Mouse (Mus musculus) embryonic facial prominence, embryonic 10.5 days (tissue): Measurements from ENCODE around the gene Arsk. TPM values are rescaled to one million over a fixed set of nuclear protein-coding genes. Genes with fewer than 3 reads are reported as not detected.

Experiments
- DNase-seq: peaks from one replicate; pipeline ENCODE4 v3.0.0-alpha.2; 2017; ENCODE audit warnings: low spot score
- H3K27ac ChIP-seq: fragments of 300-500 bp; sonication (generic); replicated peaks from 2 replicates; pipeline ENCODE4 v1.5.1; 2016; ENCODE audit warnings: mild to moderate bottlenecking
- H3K27me3 ChIP-seq: fragments of 300-500 bp; sonication (generic); replicated peaks from 2 replicates; pipeline ENCODE4 v1.6.1; 2016; ENCODE audit warnings: low read depth, mild to moderate bottlenecking; ENCODE audit not compliant: poor library complexity, severe bottlenecking
- H3K36me3 ChIP-seq: fragments of 300-500 bp; sonication (generic); replicated peaks from 2 replicates; pipeline ENCODE4 v1.6.1; 2016; ENCODE audit warnings: mild to moderate bottlenecking, moderate library complexity
- H3K4me1 ChIP-seq: fragments of 300-500 bp; sonication (generic); 2 replicates; pipeline ENCODE4 v1.6.1; 2016
- H3K4me3 ChIP-seq: fragments of 300-500 bp; sonication (generic); 2 replicates; pipeline ENCODE4 v1.5.1; 2016; ENCODE audit warnings: mild to moderate bottlenecking, moderate library complexity
- H3K9me3 ChIP-seq: fragments of 300-500 bp; sonication (generic); 2 replicates; pipeline ENCODE4 v1.6.1; 2016; ENCODE audit warnings: mild to moderate bottlenecking
- WGBS: fragments of 180-500 bp; shearing (Covaris S2); methylation state at CpG from one replicate; pipeline ENCODE4 v1.1.7; 2016; 5-methylcytosine and 5-hydroxymethylcytosine counted together
- polyA plus RNA-seq: library from polyadenylated mRNA; unstranded; fragments of >200 nt; fragmentation: Nextera tagmentation; extraction: Ambion mirVana; gene quantifications from 2 replicates; pipeline ENCODE4 v1.2.1, GENCODE M21; 2016

Arsk gene
- polyA plus RNA-seq, 1 experiment from 2014 or later, result 5.3 TPM

- 86% methylated on average over 3 of the region's 3 CpGs for WGBS
- H3K9me3 ChIP-seq, result no peaks in the 10 kb centered on the region
- no peak for DNase-seq
Observed at GRCm38 (mm10) chr13:76062126-76062525, 36.3 kb downstream of the Arsk start.

GRCm38 (mm10) chr13:76059591-76059990 is 38.9 kb downstream of the Arsk start:
- H3K36me3 ChIP-seq, result peaks cover 9% of the 10 kb centered on the region
- DNase-seq, result no peak
- peaks cover 23% of the 10 kb centered on the region for H3K4me1 ChIP-seq
- no peak overlapping the region for H3K4me3 ChIP-seq
- no peak overlapping the region for H3K27ac ChIP-seq
- H3K9me3 ChIP-seq, result no peaks in the 10 kb centered on the region
- WGBS, result 91% methylated on average over 4 of the region's 4 CpGs
- H3K27me3 ChIP-seq, result peaks cover 43% of the 10 kb centered on the region

More at GRCm38 (mm10) chr13:76062126-76062525, 36.3 kb downstream of the Arsk start:
- peaks cover 24% of the 10 kb centered on the region for H3K36me3 ChIP-seq
- H3K4me3 ChIP-seq, result no peak overlapping the region
- H3K27ac ChIP-seq, result no peak overlapping the region
- H3K4me1 ChIP-seq, result peaks cover 9% of the 10 kb centered on the region
- H3K27me3 ChIP-seq, result peaks cover 17% of the 10 kb centered on the region

- Histone ChIP-seq H3K9me3 (no peaks in the 10 kb centered on the region), H3K4me1 (peaks cover 18% of the 10 kb centered on the region), H3K4me3 (no peak overlapping the region; the same call in 1 of the 2 replicates), H3K27ac (no peak overlapping the region), H3K27me3 (peaks cover 59% of the 10 kb centered on the region), H3K36me3 (peaks cover 5% of the 10 kb centered on the region)
- WGBS, result 71% methylated on average over 10 of the region's 10 CpGs
- peak; percentile 10 for DNase-seq
Observed at GRCm38 (mm10) chr13:76057267-76058069, 41.0 kb downstream of the Arsk start.

- peak within 1 kb of the TSS; percentile 65 for H3K27ac ChIP-seq
- H3K9me3 ChIP-seq, result no peaks in the 10 kb centered on the region
- H3K4me3 ChIP-seq, result peak within 1 kb of the TSS; percentile 66
- H3K36me3 ChIP-seq, result no peaks in the 10 kb centered on the region
- 11% methylated on average over 10 of the region's 10 CpGs for WGBS
- no peak for DNase-seq
- peaks cover 18% of the 10 kb centered on the region for H3K4me1 ChIP-seq
- peaks cover 59% of the 10 kb centered on the region for H3K27me3 ChIP-seq
Observed at GRCm38 (mm10) chr13:76056896-76057266, 41.6 kb downstream of the Arsk start, which contains the start of gene Gpr150. Gene Gpr150, minus strand, starts transcription at chr13:76056996.

GRCm38 (mm10) chr13:76056261-76056724 is 42.2 kb downstream of the Arsk start:
- Histone ChIP-seq H3K27ac (peak overlapping the region; percentile 65; the same call in 1 of the 2 replicates), H3K36me3 (no peaks in the 10 kb centered on the region), H3K4me3 (peak overlapping the region; percentile 66), H3K9me3 (no peaks in the 10 kb centered on the region), H3K4me1 (peaks cover 18% of the 10 kb centered on the region), H3K27me3 (peaks cover 59% of the 10 kb centered on the region)
- WGBS, result under 1% methylated on average over 34 of the region's 34 CpGs
- DNase-seq, result peak; percentile 85

- peak; percentile 62 for DNase-seq
- under 1% methylated on average over 59 of the region's 59 CpGs for WGBS
- Histone ChIP-seq H3K27me3 (peaks cover 59% of the 10 kb centered on the region), H3K36me3 (no peaks in the 10 kb centered on the region), H3K27ac (peak overlapping the region; percentile 65), H3K4me1 (peaks cover 18% of the 10 kb centered on the region), H3K9me3 (no peaks in the 10 kb centered on the region), H3K4me3 (peak overlapping the region; percentile 66)
Observed at GRCm38 (mm10) chr13:76055391-76056232, 42.8 kb downstream of the Arsk start.

- Histone ChIP-seq H3K9me3 (peaks cover 3% of the 10 kb centered on the region; the same call in 1 of the 2 replicates), H3K36me3 (no peaks in the 10 kb centered on the region), H3K4me3 (no peak overlapping the region), H3K27me3 (no peaks in the 10 kb centered on the region), H3K4me1 (no peaks in the 10 kb centered on the region), H3K27ac (no peak overlapping the region)
- DNase-seq, result no peak
Observed at GRCm38 (mm10) chr13:76044971-76045370, 53.5 kb downstream of the Arsk start.

- Histone ChIP-seq H3K9me3 (peaks cover 3% of the 10 kb centered on the region; the same call in 1 of the 2 replicates), H3K36me3 (no peaks in the 10 kb centered on the region), H3K4me1 (no peaks in the 10 kb centered on the region), H3K27me3 (no peaks in the 10 kb centered on the region), H3K27ac (no peak overlapping the region), H3K4me3 (no peak overlapping the region)
- WGBS, result 69% methylated on average over 1 of the region's 1 CpGs
- DNase-seq, result no peak
Observed at GRCm38 (mm10) chr13:76042455-76042854, 56.0 kb downstream of the Arsk start.

- no peaks in the 10 kb centered on the region for H3K27me3 ChIP-seq
- no peak overlapping the region for H3K4me3 ChIP-seq
- no peaks in the 10 kb centered on the region for H3K4me1 ChIP-seq
- H3K9me3 ChIP-seq, result no peaks in the 10 kb centered on the region
- H3K36me3 ChIP-seq, result no peaks in the 10 kb centered on the region
- 82% methylated on average over 3 of the region's 3 CpGs for WGBS
- no peak overlapping the region for H3K27ac ChIP-seq
- no peak for DNase-seq
Observed at GRCm38 (mm10) chr13:76024588-76024987, 73.9 kb downstream of the Arsk start.

- peaks cover 10% of the 10 kb centered on the region for H3K4me1 ChIP-seq
- no peak for DNase-seq
- H3K9me3 ChIP-seq, result no peaks in the 10 kb centered on the region
- no peak overlapping the region for H3K4me3 ChIP-seq
- no peaks in the 10 kb centered on the region for H3K27me3 ChIP-seq
- no peak overlapping the region for H3K27ac ChIP-seq
- WGBS, result 90% methylated on average over 2 of the region's 2 CpGs
- no peaks in the 10 kb centered on the region for H3K36me3 ChIP-seq
Observed at GRCm38 (mm10) chr13:76021782-76022181, 76.7 kb downstream of the Arsk start.

- WGBS, result 43% methylated on average over 5 of the region's 5 CpGs
- no peaks in the 10 kb centered on the region for H3K36me3 ChIP-seq
- no peaks in the 10 kb centered on the region for H3K27me3 ChIP-seq
- peak overlapping the region; percentile 70 for H3K4me3 ChIP-seq
- peaks cover 10% of the 10 kb centered on the region for H3K4me1 ChIP-seq
- H3K27ac ChIP-seq, result peak overlapping the region; percentile 94
- no peak for DNase-seq
- H3K9me3 ChIP-seq, result no peaks in the 10 kb centered on the region
Observed at GRCm38 (mm10) chr13:76018844-76019400, 79.5 kb downstream of the Arsk start.
